Mouse (Mus musculus) urinary bladder, postnatal 4 days (tissue): ENCODE results near the gene Urb1.

Experiments
- DNase-seq, 2 experiments: peaks; one replicate each; pipeline ENCODE4 v3.0.0; 2021 to 2022; ENCODE audit warnings: low spot score in 2 of 2

Gene Urb1

GRCm38 (mm10) chr16:90809975-90810715 lies at the start of gene Urb1:
Gene Urb1 (minus strand): TSS chr16:90810413.
- peak; percentile 97 to 100 for DNase-seq

- no peak for DNase-seq
Observed at GRCm38 (mm10) chr16:90858206-90858605, 48.0 kb upstream of the Urb1 start.

GRCm38 (mm10) chr16:90856552-90857200 lies 46.5 kb upstream of the Urb1 start:
- no peak for DNase-seq

- no peak for DNase-seq
Observed at GRCm38 (mm10) chr16:90851621-90852334, 41.6 kb upstream of the Urb1 start.

- no peak for DNase-seq
Observed at GRCm38 (mm10) chr16:90850881-90851280, 40.7 kb upstream of the Urb1 start.

GRCm38 (mm10) chr16:90849262-90849661 lies 39.0 kb upstream of the Urb1 start:
- no peak for DNase-seq

- DNase-seq, result no peak
Observed at GRCm38 (mm10) chr16:90848697-90849096, 38.5 kb upstream of the Urb1 start.

- DNase-seq, result no peak
Observed at GRCm38 (mm10) chr16:90845591-90845990, 35.4 kb upstream of the Urb1 start.

- DNase-seq, result no peak
Observed at GRCm38 (mm10) chr16:90845038-90845437, 34.8 kb upstream of the Urb1 start.

GRCm38 (mm10) chr16:90842164-90842563 lies 32.0 kb upstream of the Urb1 start:
- DNase-seq, result no peak

GRCm38 (mm10) chr16:90837431-90837830 lies 27.2 kb upstream of the Urb1 start:
- no peak for DNase-seq

- DNase-seq, result no peak
Observed at GRCm38 (mm10) chr16:90833041-90833791, 23.0 kb upstream of the Urb1 start.

GRCm38 (mm10) chr16:90832495-90832894 lies 22.3 kb upstream of the Urb1 start:
- no peak for DNase-seq

- DNase-seq, result no peak
Observed at GRCm38 (mm10) chr16:90831676-90832075, 21.5 kb upstream of the Urb1 start.

GRCm38 (mm10) chr16:90830686-90831439 lies 20.6 kb upstream of the Urb1 start:
- DNase-seq, result peak; percentile 56 to 83

- DNase-seq, result peak; percentile 79 to 84
Observed at GRCm38 (mm10) chr16:90829894-90830685, 19.9 kb upstream of the Urb1 start.

GRCm38 (mm10) chr16:90829136-90829535 lies 18.9 kb upstream of the Urb1 start:
- no peak for DNase-seq

GRCm38 (mm10) chr16:90827498-90827897 lies 17.3 kb upstream of the Urb1 start:
- DNase-seq, result no peak

- no peak for DNase-seq
Observed at GRCm38 (mm10) chr16:90826457-90826856, 16.2 kb upstream of the Urb1 start, which contains the start of gene Eva1c. Gene Eva1c (plus strand): TSS chr16:90826719.

GRCm38 (mm10) chr16:90826041-90826440 lies 15.8 kb upstream of the Urb1 start:
- no peak for DNase-seq
